Comparison of ENCODE assay signal across 9 mouse cellular contexts in the genomic region with DNA sequence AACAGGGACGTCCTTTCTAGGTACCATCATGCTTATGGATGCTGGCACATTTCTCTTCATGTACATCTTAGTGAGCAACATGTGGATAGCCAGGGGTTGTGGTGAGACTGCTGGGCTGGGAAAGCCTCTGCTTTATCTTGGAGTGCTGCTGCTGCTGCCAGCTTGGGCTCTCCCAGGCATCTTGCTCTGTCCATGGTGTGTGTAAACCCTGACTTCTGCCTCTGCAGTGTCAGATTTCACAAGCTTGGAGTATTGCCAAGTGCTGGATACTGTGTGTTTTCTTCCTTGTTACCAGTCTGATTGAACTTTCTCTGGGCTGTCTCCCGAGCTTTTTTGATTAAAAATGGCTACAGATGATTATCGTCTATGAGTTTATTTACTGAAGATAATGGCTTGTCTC. TPM values are rescaled to one million over a fixed set of nuclear protein-coding genes. Genes with fewer than 3 reads are reported as not detected.
A peak's percentile ranks its signal among the peaks of the same experiment; 100 is the strongest.
DNase-seq lines count a peak whose midpoint lies in the region; ATAC-seq and TF ChIP-seq lines count a peak whose summit lies in the region.
"Had no signal": no experiment of that assay in that cellular context is flagged by ENCODE, and none has a peak within 500 bp of the region (broad histone marks: within the 10 kb centered on the region; RNA-seq: fewer than 3 reads in every experiment).

No protein-coding gene starts in this region.

- H3K4me1 ChIP-seq in midbrain, embryonic 13.5 days (replicated peaks), result peaks cover 4% of the 10 kb centered on the region
- H3K4me1 ChIP-seq in midbrain, embryonic 15.5 days, result no peaks in the 10 kb centered on the region
- H3K4me1 ChIP-seq in embryonic facial prominence, embryonic 14.5 days (ENCODE audit: control insufficient read depth, insufficient read depth, low read length), result no peaks in the 10 kb centered on the region
- H3K4me1 ChIP-seq in limb, embryonic 10.5 days, result peaks cover 6% of the 10 kb centered on the region
- peaks cover 22% of the 10 kb centered on the region for H3K4me1 ChIP-seq in thymus, adult 2 months (replicated peaks; ENCODE audit: control insufficient read depth, insufficient read depth, low read length)
- H3K4me1 ChIP-seq: liver, embryonic 13.5 days had no signal

- 0 out of 2 replicates have a peak, but pooled peaks have one; percentile 37 for ATAC-seq in midbrain, embryonic 13.5 days
- no peak for ATAC-seq in midbrain, embryonic 15.5 days (replicated peaks)
- ATAC-seq in embryonic facial prominence, embryonic 14.5 days (ENCODE audit: low read depth), result peak; percentile 55; the same call in 1 of the 2 replicates

- H3K9ac ChIP-seq in midbrain, embryonic 13.5 days (replicated peaks), result no peak overlapping the region
- no peak overlapping the region for H3K9ac ChIP-seq in midbrain, embryonic 15.5 days
- H3K9ac ChIP-seq in embryonic facial prominence, embryonic 14.5 days (ENCODE audit: low read depth, low read length), result no peak overlapping the region
- H3K9ac ChIP-seq: liver, embryonic 13.5 days had no signal

- peaks cover 22% of the 10 kb centered on the region; the same call in 1 of the 2 replicates for H3K36me3 ChIP-seq in midbrain, embryonic 13.5 days
- no peaks in the 10 kb centered on the region for H3K36me3 ChIP-seq in midbrain, embryonic 15.5 days (replicated peaks)
- H3K36me3 ChIP-seq in embryonic facial prominence, embryonic 14.5 days (ENCODE audit: control insufficient read depth, insufficient read depth, low read length), result no peaks in the 10 kb centered on the region
- no peaks in the 10 kb centered on the region for H3K36me3 ChIP-seq in limb, embryonic 10.5 days
- H3K36me3 ChIP-seq in thymus, adult 2 months (ENCODE audit: control insufficient read depth, insufficient read depth, low read length), result no peaks in the 10 kb centered on the region
- H3K36me3 ChIP-seq: liver, embryonic 13.5 days had no signal

- TF ChIP-seq CTCF in thymus, adult 2 months (IDR thresholded peaks at IDR 0.05; ENCODE audit: borderline replicate concordance, control insufficient read depth, extremely low read depth, insufficient read depth, low read length, poor library complexity), result no peak

- no peaks in the 10 kb centered on the region for H3K27me3 ChIP-seq in midbrain, embryonic 13.5 days
- H3K27me3 ChIP-seq in midbrain, embryonic 15.5 days (replicated peaks), result no peaks in the 10 kb centered on the region
- H3K27me3 ChIP-seq in embryonic facial prominence, embryonic 14.5 days (replicated peaks; ENCODE audit: control insufficient read depth, insufficient read depth, low read length), result no peaks in the 10 kb centered on the region
- no peaks in the 10 kb centered on the region for H3K27me3 ChIP-seq in limb, embryonic 10.5 days (ENCODE audit: low read depth, poor library complexity, severe bottlenecking)
- H3K27me3 ChIP-seq in thymus, adult 2 months (ENCODE audit: control insufficient read depth, insufficient read depth, low read length), result no peaks in the 10 kb centered on the region
- H3K27me3 ChIP-seq: liver, embryonic 13.5 days had no signal

- no peaks in the 10 kb centered on the region for H3K9me3 ChIP-seq in midbrain, embryonic 13.5 days
- no peaks in the 10 kb centered on the region for H3K9me3 ChIP-seq in midbrain, embryonic 15.5 days
- H3K9me3 ChIP-seq in embryonic facial prominence, embryonic 14.5 days (ENCODE audit: control insufficient read depth, low read length), result no peaks in the 10 kb centered on the region
- no peaks in the 10 kb centered on the region for H3K9me3 ChIP-seq in limb, embryonic 10.5 days (replicated peaks)
- H3K9me3 ChIP-seq: liver, embryonic 13.5 days had no signal

- no peak overlapping the region for H3K4me3 ChIP-seq in midbrain, embryonic 13.5 days (replicated peaks)
- H3K4me3 ChIP-seq in midbrain, embryonic 15.5 days, result no peak overlapping the region
- H3K4me3 ChIP-seq in embryonic facial prominence, embryonic 14.5 days (ENCODE audit: low read depth, low read length), result no peak overlapping the region
- no peak overlapping the region for H3K4me3 ChIP-seq in limb, embryonic 10.5 days
- H3K4me3 ChIP-seq in thymus, adult 2 months (ENCODE audit: control insufficient read depth, insufficient read depth, low read length), result no peak overlapping the region
- H3K4me3 ChIP-seq: liver, embryonic 13.5 days had no signal

- H3K4me2 ChIP-seq in midbrain, embryonic 13.5 days (replicated peaks), result no peak overlapping the region
- no peak overlapping the region for H3K4me2 ChIP-seq in midbrain, embryonic 15.5 days
- no peak overlapping the region for H3K4me2 ChIP-seq in embryonic facial prominence, embryonic 14.5 days (ENCODE audit: low read depth, low read length)
- H3K4me2 ChIP-seq: liver, embryonic 13.5 days had no signal

- WGBS in midbrain, embryonic 13.5 days, result 66% methylated on average over 3 of the region's 3 CpGs
- 63% methylated on average over 3 of the region's 3 CpGs for WGBS in midbrain, embryonic 15.5 days
- 22% methylated on average over 3 of the region's 3 CpGs for WGBS in embryonic facial prominence, embryonic 14.5 days
- WGBS in limb, embryonic 10.5 days, result 68% methylated on average over 3 of the region's 3 CpGs
- 83% methylated on average over 3 of the region's 3 CpGs for WGBS in thymus, adult 2 months

- H3K27ac ChIP-seq in midbrain, embryonic 13.5 days, result no peak overlapping the region
- no peak overlapping the region for H3K27ac ChIP-seq in midbrain, embryonic 15.5 days
- H3K27ac ChIP-seq in embryonic facial prominence, embryonic 14.5 days (replicated peaks; ENCODE audit: low read depth, low read length), result no peak overlapping the region
- no peak overlapping the region for H3K27ac ChIP-seq in limb, embryonic 10.5 days
- H3K27ac ChIP-seq in thymus, adult 2 months (ENCODE audit: control insufficient read depth, insufficient read depth, low read length), result no peak overlapping the region
- H3K27ac ChIP-seq: liver, embryonic 13.5 days had no signal

- TF ChIP-seq POLR2A in thymus, adult 2 months (IDR thresholded peaks at IDR 0.05; ENCODE audit: control insufficient read depth, extremely low read depth, insufficient read depth, low read length, poor library complexity), result no peak

- peak; percentile 90 for DNase-seq in embryonic facial prominence, embryonic 14.5 days (ENCODE audit: low spot score)
- DNase-seq in limb, embryonic 10.5 days (ENCODE audit: low spot score), result peak; percentile 35
- peak; percentile 60 for DNase-seq in testis, postnatal 14 days (ENCODE audit: low spot score)
- no peak for DNase-seq in spleen, postnatal 4 days (ENCODE audit: low spot score in 2 of 2)
- DNase-seq in gastrocnemius, adult 18-20 months (ENCODE audit: low spot score), result no peak
- DNase-seq in thymus, adult 2 months, result no peak
- DNase-seq: liver, embryonic 13.5 days had no signal

RNA-seq across cellular contexts. Expression of a gene that starts 45.6 kb away (rescaled TPM):
- polyA plus RNA-seq in midbrain, embryonic 13.5 days (2015; fragmentation: Nextera tagmentation; extraction: Ambion mirVana), result not detected in 2 replicates
- polyA plus RNA-seq in midbrain, embryonic 15.5 days (2015; fragmentation: Nextera tagmentation; extraction: Ambion mirVana), result not detected in 2 replicates
- not detected in 2 replicates for polyA plus RNA-seq in embryonic facial prominence, embryonic 14.5 days (2014; fragmentation: Nextera tagmentation; extraction: Ambion mirVana)
- polyA plus RNA-seq in limb, embryonic 10.5 days (2016; fragmentation: Nextera tagmentation; extraction: Ambion mirVana), result not detected in 2 replicates
- total RNA-seq in gastrocnemius, adult 18-20 months (2021), result not detected
- polyA plus RNA-seq in thymus, adult 2 months (2012; rRNA removed), result not detected in 2 replicates
- polyA plus RNA-seq: liver, embryonic 13.5 days had no signal

RNA-seq across cellular contexts. Expression of a gene that starts 54.9 kb away (rescaled TPM):
- 0.09 and 0.17 TPM in 2 replicates for polyA plus RNA-seq in midbrain, embryonic 13.5 days (2015; fragmentation: Nextera tagmentation; extraction: Ambion mirVana)
- 0.37 TPM in 1 of 2 replicates, not detected in the other for polyA plus RNA-seq in midbrain, embryonic 15.5 days (2015; fragmentation: Nextera tagmentation; extraction: Ambion mirVana)
- polyA plus RNA-seq in embryonic facial prominence, embryonic 14.5 days (2014; fragmentation: Nextera tagmentation; extraction: Ambion mirVana), result 0.40 and 0.52 TPM in 2 replicates
- polyA plus RNA-seq in limb, embryonic 10.5 days (2016; fragmentation: Nextera tagmentation; extraction: Ambion mirVana), result 0.21 TPM in 1 of 2 replicates, not detected in the other
- not detected for total RNA-seq in gastrocnemius, adult 18-20 months (2021)
- 0.30 and 0.37 TPM in 2 replicates for polyA plus RNA-seq in thymus, adult 2 months (2012; rRNA removed)

Comparison
In these comparisons a context has a peak if more than half of its experiments do, and no peak if none do; other contexts are left out.
1. DNase-seq: peak in embryonic facial prominence, embryonic 14.5 days (single experiment), limb, embryonic 10.5 days (single experiment) and testis, postnatal 14 days (single experiment); none in spleen, postnatal 4 days (0 of 2), gastrocnemius, adult 18-20 months (single experiment) and thymus, adult 2 months (single experiment).